Mouse (Mus musculus) urinary bladder, postnatal 25 days (tissue): Measurements from ENCODE around the gene Selenbp2.
"Not testable (repeated sequence)": the region's sequence is repeated elsewhere in the genome, so short reads cannot be mapped to it uniquely, and the experiment has no call there.

Experiments
- DNase-seq: peaks from one replicate; pipeline ENCODE4 v3.0.0; 2022; ENCODE audit warnings: low spot score

Selenbp2 gene

DNA sequence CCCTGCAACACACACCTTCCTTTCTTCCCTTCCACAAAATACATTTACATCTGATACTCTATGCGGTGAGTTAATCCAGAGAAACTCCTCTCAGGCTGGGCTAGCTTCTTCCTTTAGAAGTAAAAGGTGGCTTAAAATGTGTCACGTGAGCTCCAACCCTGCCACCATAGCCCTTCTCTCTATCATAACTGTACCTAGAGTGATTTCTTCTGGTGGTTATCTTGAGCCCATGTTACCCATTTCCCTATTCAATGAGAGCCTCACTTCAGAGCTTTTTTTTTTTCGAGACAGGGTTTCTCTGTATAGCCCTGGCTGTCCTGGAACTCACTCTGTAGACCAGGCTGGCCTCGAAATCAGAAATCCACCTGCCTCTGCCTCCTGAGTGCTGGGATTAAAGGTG is 1.7 kb upstream of the Selenbp2 start:
- not testable (repeated sequence) for DNase-seq

DNA sequence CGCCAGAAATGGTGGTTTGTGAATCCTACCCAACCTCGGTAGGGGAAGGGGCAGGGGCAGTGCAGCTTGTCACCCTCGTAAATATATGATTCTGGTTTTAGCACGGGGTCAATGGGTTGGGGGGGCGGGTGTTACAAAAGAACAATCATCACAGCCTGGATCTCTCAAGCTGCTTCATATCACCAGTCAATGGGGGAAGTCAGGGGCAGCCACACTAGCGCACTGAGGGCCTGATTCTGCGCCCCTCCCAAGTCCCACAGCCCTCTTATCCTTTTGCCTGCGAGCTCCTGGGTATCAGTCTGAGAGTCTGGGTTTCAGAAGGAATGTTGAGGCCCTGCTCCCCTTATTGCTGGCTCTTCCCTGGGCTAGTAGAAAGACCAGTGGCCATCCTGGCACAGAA is 518 bp downstream of the Selenbp2 start:
- not testable (repeated sequence) for DNase-seq

GRCm38 (mm10) chr3:94695591-94695990 is 2.2 kb downstream of the Selenbp2 start:
- not testable (repeated sequence) for DNase-seq

GRCm38 (mm10) chr3:94696257-94696656 is 2.9 kb downstream of the Selenbp2 start:
- not testable (repeated sequence) for DNase-seq

- DNase-seq = not testable (repeated sequence)
Observed at GRCm38 (mm10) chr3:94702163-94702810, 8.9 kb downstream of the Selenbp2 start.

DNA sequence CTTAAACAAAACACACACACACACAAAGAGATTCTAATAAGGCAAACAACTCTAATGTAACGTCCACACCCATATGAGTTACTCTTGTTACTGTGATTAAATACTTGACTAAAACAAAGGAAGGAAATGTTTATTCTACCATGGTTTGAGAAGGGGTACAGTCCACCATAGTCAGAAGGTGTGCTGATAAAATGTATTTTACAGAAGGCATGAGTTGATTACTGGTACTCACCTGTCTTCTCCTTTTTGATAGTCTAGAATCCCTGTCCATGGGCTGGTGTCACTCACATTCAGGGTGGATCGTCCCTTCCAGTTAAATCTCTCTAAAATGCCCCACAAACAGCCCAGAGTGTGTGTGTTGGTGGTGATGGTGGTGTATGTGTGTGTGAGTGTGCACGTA is 9.5 kb downstream of the Selenbp2 start:
- DNase-seq = no peak

DNA sequence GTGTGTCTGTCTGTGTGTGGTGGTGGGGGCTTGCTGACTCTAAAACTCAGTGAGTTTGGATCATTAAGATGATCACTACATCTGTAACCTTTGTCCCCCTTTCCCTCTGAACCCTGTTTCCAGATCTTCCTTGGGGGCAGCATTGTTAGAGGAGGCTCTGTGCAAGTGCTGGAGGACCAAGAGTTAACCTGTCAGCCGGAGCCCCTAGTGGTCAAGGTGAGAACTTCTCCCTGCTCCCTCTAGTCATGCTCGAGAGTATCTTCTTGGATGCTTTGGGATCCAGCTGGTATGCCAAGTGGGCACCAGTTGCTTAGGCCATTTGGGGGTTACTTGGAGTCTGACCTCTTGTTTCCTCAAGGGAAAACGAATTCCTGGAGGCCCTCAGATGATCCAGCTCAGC is 10.0 kb downstream of the Selenbp2 start:
- not testable (repeated sequence) for DNase-seq

DNA sequence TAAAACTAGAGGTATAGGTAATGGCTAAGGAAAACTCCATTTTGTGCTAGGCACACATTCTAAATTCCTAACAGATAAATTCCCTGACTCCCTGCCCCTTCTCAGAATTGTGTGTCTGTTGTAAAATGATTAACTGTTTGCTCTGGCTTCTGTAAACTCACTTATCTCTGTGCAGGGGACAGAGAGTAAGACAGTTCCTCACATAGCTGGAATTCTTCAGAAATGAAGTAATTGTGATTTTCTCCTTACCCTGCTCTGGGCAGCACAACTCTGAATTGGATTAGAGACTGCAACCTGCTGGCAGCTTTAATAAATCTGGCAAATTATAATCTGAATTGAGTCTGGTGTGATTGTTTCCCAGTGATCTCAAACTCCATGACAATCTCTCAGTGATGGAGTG is 17.2 kb downstream of the Selenbp2 start:
- not testable (repeated sequence) for DNase-seq

GRCm38 (mm10) chr3:94713424-94713823 is 20.1 kb downstream of the Selenbp2 start:
- DNase-seq = not testable (repeated sequence)

GRCm38 (mm10) chr3:94718253-94718652 is 24.9 kb downstream of the Selenbp2 start:
- DNase-seq = not testable (repeated sequence)

- not testable (repeated sequence) for DNase-seq
Observed at GRCm38 (mm10) chr3:94723637-94724036, 30.3 kb downstream of the Selenbp2 start.

- no peak for DNase-seq
Observed at GRCm38 (mm10) chr3:94745691-94746090, 52.3 kb downstream of the Selenbp2 start.
